In genomic region chr4:43728576-43728954, GRCm38 (mm10) we compare ENCODE assay signal across 9 mouse cellular contexts. TPM values are rescaled to one million over a fixed set of nuclear protein-coding genes. Genes with fewer than 3 reads are reported as not detected.
DNase-seq lines count a peak whose midpoint lies in the region; ATAC-seq lines count a peak whose summit lies in the region.
"Had no signal": no experiment of that assay in that cellular context is flagged by ENCODE, and none has a peak within 500 bp of the region (broad histone marks: within the 10 kb centered on the region; RNA-seq: fewer than 3 reads in every experiment).

No protein-coding gene starts in this region.

- peak; percentile 62 to 75 for DNase-seq in adrenal gland, postnatal 36 days
- DNase-seq in heart, adult 8-10 months (ENCODE audit: low spot score): peak; percentile 95
- peak; percentile 70 for DNase-seq in kidney, postnatal 10 days
- no peak for DNase-seq in thymus, postnatal 14 days
- DNase-seq in frontal cortex, postnatal 36 days (ENCODE audit: low spot score in 2 of 2): no peak
- no peak for DNase-seq in hindbrain, embryonic 14.5 days (ENCODE audit: low spot score)

- WGBS in hindbrain, embryonic 14.5 days: 68% methylated on average over 5 of the region's 5 CpGs

- no peaks in the 10 kb centered on the region for H3K27me3 ChIP-seq in hindbrain, embryonic 14.5 days (ENCODE audit: control insufficient read depth, insufficient read depth, low read length)

- no peak overlapping the region for H3K27ac ChIP-seq in hindbrain, embryonic 14.5 days

- H3K4me1 ChIP-seq in hindbrain, embryonic 14.5 days (replicated peaks; ENCODE audit: control insufficient read depth, insufficient read depth, low read length): no peaks in the 10 kb centered on the region

- no peak overlapping the region for H3K4me3 ChIP-seq in hindbrain, embryonic 14.5 days (replicated peaks; ENCODE audit: low read length)

- no peaks in the 10 kb centered on the region for H3K36me3 ChIP-seq in hindbrain, embryonic 14.5 days (replicated peaks; ENCODE audit: control insufficient read depth, insufficient read depth)

- no peaks in the 10 kb centered on the region for H3K9me3 ChIP-seq in hindbrain, embryonic 14.5 days (ENCODE audit: control insufficient read depth, low read length)

- no peak overlapping the region for H3K4me2 ChIP-seq in hindbrain, embryonic 14.5 days (replicated peaks)

- H3K9ac ChIP-seq in hindbrain, embryonic 14.5 days: no peak overlapping the region

- 0 out of 2 replicates have a peak, but pooled peaks have one; percentile 4 for ATAC-seq in megakaryocyte-erythroid progenitor cell, adult 5-6 weeks (replicated peaks; ENCODE audit: low FRiP score, low TSS enrichment, poor library complexity, severe bottlenecking)
- no peak for ATAC-seq in hindbrain, embryonic 14.5 days (ENCODE audit: low FRiP score)

RNA-seq across cellular contexts. Expression of gene Spaar, which starts 1.3 kb away (rescaled TPM):
- 1 to 10 TPM; 1.7 to 2.6 TPM for total RNA-seq in adrenal gland, postnatal 36 days (2021)
- total RNA-seq in heart, adult 8-10 months (2022): 1 to 10 TPM; 3.6 to 4.4 (median 4.1) TPM
- not detected in 2 replicates for total RNA-seq in megakaryocyte-erythroid progenitor cell, adult 5-6 weeks (2014; fragmentation: Nextera tagmentation)
- total RNA-seq in megakaryocyte-erythroid progenitor cell, adult 5-6 weeks (2017): not detected in 2 replicates
- 0.04 and 0.07 TPM in 2 replicates for polyA plus RNA-seq in hindbrain, embryonic 14.5 days (2014; fragmentation: Nextera tagmentation; extraction: Ambion mirVana)

RNA-seq across cellular contexts. Expression of gene Hrct1, which starts 1.6 kb away (rescaled TPM):
- 1 to 10 TPM; 2.3 to 3.9 TPM for total RNA-seq in adrenal gland, postnatal 36 days (2021)
- 1 to 10 TPM; 3.0 to 4.4 (median 4.3) TPM for total RNA-seq in heart, adult 8-10 months (2022)
- total RNA-seq in megakaryocyte-erythroid progenitor cell, adult 5-6 weeks (2014; fragmentation: Nextera tagmentation): not detected in 2 replicates
- total RNA-seq in megakaryocyte-erythroid progenitor cell, adult 5-6 weeks (2017): not detected in 2 replicates
- polyA plus RNA-seq in hindbrain, embryonic 14.5 days (2014; fragmentation: Nextera tagmentation; extraction: Ambion mirVana): 0.18 and 0.58 TPM in 2 replicates

RNA-seq across cellular contexts. Expression of gene Olfr71, which starts 18.5 kb away (rescaled TPM):
- not detected for total RNA-seq in adrenal gland, postnatal 36 days (2021)
- not detected for total RNA-seq in heart, adult 8-10 months (2022)
- not detected in 2 replicates for total RNA-seq in megakaryocyte-erythroid progenitor cell, adult 5-6 weeks (2014; fragmentation: Nextera tagmentation)
- not detected in 2 replicates for total RNA-seq in megakaryocyte-erythroid progenitor cell, adult 5-6 weeks (2017)
- not detected in 2 replicates for polyA plus RNA-seq in hindbrain, embryonic 14.5 days (2014; fragmentation: Nextera tagmentation; extraction: Ambion mirVana)
- total RNA-seq: left cerebral cortex, postnatal 10 days had no signal
- polyA plus RNA-seq: brain, embryonic 14.5 days had no signal

RNA-seq across cellular contexts. Expression of gene Olfr70, which starts 28.0 kb away (rescaled TPM):
- total RNA-seq in adrenal gland, postnatal 36 days (2021): not detected
- total RNA-seq in heart, adult 8-10 months (2022): not detected
- not detected in 2 replicates for total RNA-seq in megakaryocyte-erythroid progenitor cell, adult 5-6 weeks (2014; fragmentation: Nextera tagmentation)
- not detected in 2 replicates for total RNA-seq in megakaryocyte-erythroid progenitor cell, adult 5-6 weeks (2017)
- not detected in 2 replicates for polyA plus RNA-seq in hindbrain, embryonic 14.5 days (2014; fragmentation: Nextera tagmentation; extraction: Ambion mirVana)
- total RNA-seq: left cerebral cortex, postnatal 10 days had no signal
- polyA plus RNA-seq: brain, embryonic 14.5 days had no signal

RNA-seq across cellular contexts. Expression of gene Olfr159, which starts 42.2 kb away (rescaled TPM):
- not detected for total RNA-seq in adrenal gland, postnatal 36 days (2021)
- total RNA-seq in heart, adult 8-10 months (2022): not detected
- total RNA-seq in megakaryocyte-erythroid progenitor cell, adult 5-6 weeks (2014; fragmentation: Nextera tagmentation): not detected in 2 replicates
- not detected in 2 replicates for total RNA-seq in megakaryocyte-erythroid progenitor cell, adult 5-6 weeks (2017)
- polyA plus RNA-seq in hindbrain, embryonic 14.5 days (2014; fragmentation: Nextera tagmentation; extraction: Ambion mirVana): not detected in 2 replicates
- total RNA-seq: left cerebral cortex, postnatal 10 days had no signal
- polyA plus RNA-seq: brain, embryonic 14.5 days had no signal

Comparison
In these comparisons a context has a peak if more than half of its experiments do, and no peak if none do; other contexts are left out.
1. DNase-seq: peak in adrenal gland, postnatal 36 days (2 of 2), heart, adult 8-10 months (single experiment) and kidney, postnatal 10 days (single experiment); none in thymus, postnatal 14 days (single experiment), frontal cortex, postnatal 36 days (0 of 2) and hindbrain, embryonic 14.5 days (single experiment).